Mouse (Mus musculus) lung, embryonic 14.5 days (tissue): ENCODE measurements at regions not wholly inside any gene's neighbourhood (a gene's known extent, or its start where the extent isn't known, plus 50 kb on each side); places are given as distances from the start of the nearest gene placed in this dataset.
A peak's percentile ranks its signal among the peaks of the same experiment; 100 is the strongest.

Experiments
- ATAC-seq: fragments of 200-750 bp; cut with Nextera tagmentation; 2 replicates; pipeline ENCODE4 v1.8.0; 2017; ENCODE audit warnings: mild to moderate bottlenecking, moderate TSS enrichment, moderate library complexity; ENCODE audit not compliant: insufficient read depth
- DNase-seq: peaks from one replicate; pipeline ENCODE4 v3.0.0-alpha.2; 2015
- H3K27ac ChIP-seq: fragments of 300-500 bp; sonication (generic); 2 replicates; pipeline ENCODE4 v1.5.1; 2014; ENCODE audit warnings: low read depth, mild to moderate bottlenecking, moderate library complexity
- H3K27me3 ChIP-seq: fragments of 300-500 bp; sonication (generic); 2 replicates; pipeline ENCODE4 v1.6.1; 2014; ENCODE audit warnings: low read length, control low read depth; ENCODE audit not compliant: insufficient read depth
- H3K36me3 ChIP-seq: fragments of 300-500 bp; sonication (generic); 2 replicates; pipeline ENCODE4 v1.6.1; 2014; ENCODE audit warnings: control low read depth; ENCODE audit not compliant: insufficient read depth
- H3K4me1 ChIP-seq: fragments of 300-500 bp; sonication (generic); 2 replicates; pipeline ENCODE4 v1.6.1; 2014; ENCODE audit warnings: antibody characterized with exemption, control low read depth; ENCODE audit not compliant: insufficient read depth
- H3K4me2 ChIP-seq: fragments of 300-500 bp; sonication (generic); 2 replicates; pipeline ENCODE4 v1.6.1; 2014; ENCODE audit warnings: mild to moderate bottlenecking
- H3K4me3 ChIP-seq: fragments of 300-500 bp; sonication (generic); 2 replicates; pipeline ENCODE4 v1.5.1; 2014; ENCODE audit warnings: low read depth, low read length
- H3K9ac ChIP-seq: fragments of 300-500 bp; sonication (generic); 2 replicates; pipeline ENCODE4 v1.6.1; 2014
- H3K9me3 ChIP-seq: fragments of 300-500 bp; sonication (generic); 2 replicates; pipeline ENCODE4 v1.6.1; 2016; ENCODE audit warnings: low read depth, low read length, control low read depth
- CTCF ChIP-seq: IDR thresholded peaks from 2 replicates; pipeline ENCODE4 v1.5.1; 2016; ENCODE audit warnings: antibody characterized with exemption, low read depth
- WGBS: fragments of 180-500 bp; shearing (Covaris S2); extraction: QIAGEN DNeasy Blood & Tissue Kit; methylation state at CpG from one replicate; pipeline ENCODE4 v1.1.7; 2014; 5-methylcytosine and 5-hydroxymethylcytosine counted together

- no peak for DNase-seq
- no peak for ATAC-seq
- Histone ChIP-seq H3K4me2 (no peak overlapping the region), H3K4me1 (no peaks in the 10 kb centered on the region), H3K9me3 (no peaks in the 10 kb centered on the region), H3K9ac (no peak overlapping the region), H3K27ac (no peak overlapping the region), H3K4me3 (no peak overlapping the region), H3K36me3 (no peaks in the 10 kb centered on the region), H3K27me3 (no peaks in the 10 kb centered on the region)
- no peak for TF ChIP-seq CTCF
- WGBS = 79% methylated on average over 4 of the region's 4 CpGs
Measured at GRCm38 (mm10) chr1:183517236-183517635, 99.2 kb downstream of the Hhipl2 start.

GRCm38 (mm10) chr1:183521569-183521968, 103.6 kb downstream of the Hhipl2 start:
- Histone ChIP-seq H3K4me3 (no peak overlapping the region), H3K9ac (no peak overlapping the region), H3K27ac (no peak overlapping the region), H3K4me2 (no peak overlapping the region), H3K27me3 (no peaks in the 10 kb centered on the region), H3K4me1 (no peaks in the 10 kb centered on the region), H3K9me3 (no peaks in the 10 kb centered on the region), H3K36me3 (no peaks in the 10 kb centered on the region)
- TF ChIP-seq CTCF = no peak
- 65% methylated on average over 7 of the region's 7 CpGs for WGBS
- ATAC-seq = no peak
- no peak for DNase-seq

DNA sequence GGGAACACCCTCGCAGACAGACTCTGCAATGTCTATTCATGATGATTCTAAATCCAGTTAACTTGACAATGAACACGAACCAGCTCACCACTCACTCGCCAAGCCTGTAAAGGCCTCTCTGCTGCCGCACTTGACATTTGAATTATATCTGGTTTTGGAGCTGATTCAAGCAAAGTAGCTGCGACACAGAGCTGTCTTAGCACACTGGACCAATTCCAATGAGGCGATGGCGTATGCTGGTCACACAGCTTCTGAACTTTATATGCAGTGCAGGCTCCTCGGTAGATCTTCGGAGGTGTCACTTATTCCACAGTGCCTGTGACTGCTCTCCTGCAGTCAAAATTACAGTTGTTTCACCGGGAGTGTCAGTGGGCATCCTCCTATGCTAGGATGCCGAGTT, 115.4 kb downstream of the Hhipl2 start:
- Histone ChIP-seq H3K36me3 (no peaks in the 10 kb centered on the region), H3K9ac (no peak overlapping the region), H3K4me2 (no peak overlapping the region), H3K27ac (no peak overlapping the region), H3K27me3 (no peaks in the 10 kb centered on the region), H3K4me1 (no peaks in the 10 kb centered on the region), H3K4me3 (no peak overlapping the region), H3K9me3 (no peaks in the 10 kb centered on the region)
- TF ChIP-seq CTCF = no peak
- ATAC-seq (no peak), DNase-seq (peak; percentile 61)
- WGBS = 71% methylated on average over 11 of the region's 11 CpGs

DNA sequence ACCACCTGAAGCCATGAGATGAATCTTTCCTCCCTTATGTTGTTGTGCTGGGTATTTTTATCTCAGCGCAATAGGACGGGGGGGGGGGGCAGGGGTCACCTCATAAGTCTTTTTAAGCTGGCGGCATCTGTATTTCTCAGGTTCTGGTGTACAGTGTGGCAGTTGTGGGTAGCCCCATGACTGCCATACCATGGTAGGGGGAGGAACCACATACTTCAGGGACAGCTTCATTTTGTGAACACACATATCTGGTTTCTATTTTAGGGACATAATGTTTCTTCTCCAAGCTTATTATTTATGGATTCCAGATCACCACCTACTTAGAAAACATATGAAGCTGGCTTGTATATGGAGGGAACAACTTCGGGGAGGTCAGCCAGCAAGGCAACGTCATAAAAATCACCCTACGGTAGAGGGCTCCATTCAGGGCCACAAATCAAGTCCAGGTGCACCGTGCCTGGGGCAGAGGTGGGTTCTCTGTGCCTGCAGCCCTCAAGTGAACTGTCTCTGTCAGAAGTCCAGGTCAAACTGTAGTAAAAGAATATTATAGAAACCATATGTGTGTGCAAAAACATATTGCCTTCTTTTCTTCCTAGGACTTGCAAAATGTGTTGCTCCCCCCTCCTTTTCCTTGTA, 130.9 kb downstream of the Hhipl2 start:
- Histone ChIP-seq H3K4me1 (no peaks in the 10 kb centered on the region), H3K27me3 (no peaks in the 10 kb centered on the region), H3K9ac (no peak overlapping the region), H3K36me3 (no peaks in the 10 kb centered on the region), H3K4me2 (no peak overlapping the region), H3K27ac (no peak overlapping the region), H3K9me3 (no peaks in the 10 kb centered on the region), H3K4me3 (no peak overlapping the region)
- ATAC-seq = no peak
- TF ChIP-seq CTCF = no peak
- DNase-seq = no peak
- 78% methylated on average over 7 of the region's 7 CpGs for WGBS

- Histone ChIP-seq H3K36me3 (no peaks in the 10 kb centered on the region), H3K4me1 (no peaks in the 10 kb centered on the region), H3K4me2 (no peak overlapping the region), H3K4me3 (no peak overlapping the region), H3K9ac (no peak overlapping the region), H3K27ac (no peak overlapping the region), H3K9me3 (no peaks in the 10 kb centered on the region), H3K27me3 (no peaks in the 10 kb centered on the region)
- DNase-seq = peak; percentile 23
- ATAC-seq = no peak
- 89% methylated on average over 4 of the region's 4 CpGs for WGBS
- TF ChIP-seq CTCF = peak; percentile 46
Measured at GRCm38 (mm10) chr1:183552617-183553016, 134.6 kb downstream of the Hhipl2 start.

GRCm38 (mm10) chr1:183553219-183553618, 135.2 kb downstream of the Hhipl2 start:
- 82% methylated on average over 8 of the region's 8 CpGs for WGBS
- Histone ChIP-seq H3K27ac (no peak overlapping the region), H3K9me3 (no peaks in the 10 kb centered on the region), H3K4me1 (no peaks in the 10 kb centered on the region), H3K36me3 (no peaks in the 10 kb centered on the region), H3K4me2 (no peak overlapping the region), H3K9ac (no peak overlapping the region), H3K4me3 (no peak overlapping the region), H3K27me3 (no peaks in the 10 kb centered on the region)
- no peak for TF ChIP-seq CTCF
- ATAC-seq = no peak
- no peak for DNase-seq

GRCm38 (mm10) chr1:183562853-183563252, 144.8 kb downstream of the Hhipl2 start:
- no peaks in the 10 kb centered on the region for H3K4me1 ChIP-seq
- H3K27ac ChIP-seq = no peak overlapping the region
- H3K36me3 ChIP-seq = no peaks in the 10 kb centered on the region
- no peak overlapping the region for H3K4me3 ChIP-seq
- DNase-seq = no peak
- no peaks in the 10 kb centered on the region for H3K9me3 ChIP-seq
- no peak for TF ChIP-seq CTCF
- H3K9ac ChIP-seq = no peak overlapping the region
- ATAC-seq = no peak
- no peak overlapping the region for H3K4me2 ChIP-seq
- H3K27me3 ChIP-seq = no peaks in the 10 kb centered on the region
- 77% methylated on average over 3 of the region's 3 CpGs for WGBS
